Mouse (Mus musculus) heart, postnatal 14 days (tissue): ENCODE measurements around the gene Slc2a2. TPM values are rescaled to one million over a fixed set of nuclear protein-coding genes. Genes with fewer than 3 reads are reported as not detected.

ENCODE experiments used
- DNase-seq, 2 experiments: peaks; one replicate each; pipeline ENCODE4 v3.0.0; 2021 to 2022
- intact Hi-C: fragments of 180-260 bp; cut with DNase I; formaldehyde crosslinking; loops from one replicate; pipeline ENCODE4 v1.15.1; 2025
- long read RNA-seq, 2 experiments: library from polyadenylated mRNA; stranded (forward); transcript quantifications; one replicate each; pipeline ENCODE4 v2.0.0; 2021
- total RNA-seq, 2 experiments: library from RNA; stranded (reverse); gene quantifications; 2 replicates each; pipeline ENCODE4 v1.2.3; 2021

Slc2a2 gene
- total RNA-seq: under 1 TPM in 1 of 2 experiments, not detected in 1; 0.07 TPM
- long read RNA-seq, experiment 1: 0 reads
- long read RNA-seq, experiment 2, partial matches to known transcripts: 0 of 1 reads
- long read RNA-seq, experiment 2, other reads (novel, unspliced or antisense): 1 of 1 reads

GRCm38 (mm10) chr3:28697797-28698196 lies at the start of gene Slc2a2:
Gene Slc2a2 (plus strand): TSS chr3:28697903.
- intact Hi-C loops: no loop called here

DNA sequence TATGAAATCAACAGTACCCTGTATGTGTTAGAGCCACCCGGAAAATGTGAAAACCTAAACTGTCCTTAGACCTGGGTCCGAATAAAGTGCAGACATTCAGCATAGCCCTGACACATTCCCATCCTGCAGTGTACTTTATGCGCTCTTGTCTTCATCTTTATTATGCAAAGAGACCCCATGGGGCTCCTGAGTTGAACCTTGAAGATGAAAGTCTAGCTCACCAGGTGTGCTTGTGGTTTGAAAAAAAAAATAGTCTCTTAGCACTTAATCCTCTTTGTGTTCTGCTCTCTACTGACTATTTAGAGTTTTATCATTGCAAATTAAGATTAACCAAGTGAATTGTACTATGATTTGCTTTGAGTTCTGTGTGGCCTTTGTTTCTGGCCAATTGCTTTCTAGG lies 45.1 kb upstream of the Slc2a2 start:
- intact Hi-C loops: no loop called here
- DNase-seq: no peak

More at GRCm38 (mm10) chr3:28697797-28698196, at the start of gene Slc2a2:
- DNase-seq: no peak

DNA sequence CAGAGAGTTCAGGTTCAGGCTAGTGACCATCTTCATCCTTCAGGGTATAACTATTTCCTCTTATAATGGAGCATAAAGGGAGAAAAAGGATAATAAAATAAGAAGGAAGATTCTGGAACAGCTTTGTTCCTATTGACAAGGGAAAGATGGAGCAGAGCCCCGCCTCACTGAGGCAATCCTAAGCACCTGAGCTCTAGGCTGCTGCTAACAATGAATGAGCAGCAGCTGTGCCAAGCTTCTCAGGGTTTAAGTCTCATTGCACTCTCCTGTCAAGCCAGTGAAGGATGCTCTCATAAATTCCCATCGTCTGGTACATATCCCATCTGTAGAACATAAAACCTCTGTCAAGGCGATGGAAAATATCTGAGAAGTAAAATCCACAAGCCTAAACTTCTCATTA lies 44.7 kb upstream of the Slc2a2 start:
- no peak for DNase-seq
- intact Hi-C loops: no loop called here

DNA sequence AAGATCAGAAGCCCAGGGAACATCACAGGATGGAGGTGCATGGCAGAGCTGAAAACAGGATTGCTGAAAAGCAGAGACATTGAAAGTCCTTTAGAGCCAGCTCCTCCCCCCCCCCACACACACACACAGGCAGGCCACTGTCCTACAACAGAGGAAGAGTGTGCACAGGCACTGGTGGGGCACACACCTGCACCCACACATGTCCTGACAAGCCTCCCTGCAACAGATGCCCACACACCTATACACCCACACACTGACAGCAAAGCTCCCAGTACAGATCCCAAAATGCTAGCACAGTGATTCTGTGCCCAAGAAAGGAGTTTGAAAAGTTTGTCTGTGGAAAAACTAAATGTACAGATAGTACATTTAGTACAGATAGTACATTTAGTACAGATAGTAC lies 43.0 kb upstream of the Slc2a2 start:
- intact Hi-C loops: no loop called here
- DNase-seq: no peak

DNA sequence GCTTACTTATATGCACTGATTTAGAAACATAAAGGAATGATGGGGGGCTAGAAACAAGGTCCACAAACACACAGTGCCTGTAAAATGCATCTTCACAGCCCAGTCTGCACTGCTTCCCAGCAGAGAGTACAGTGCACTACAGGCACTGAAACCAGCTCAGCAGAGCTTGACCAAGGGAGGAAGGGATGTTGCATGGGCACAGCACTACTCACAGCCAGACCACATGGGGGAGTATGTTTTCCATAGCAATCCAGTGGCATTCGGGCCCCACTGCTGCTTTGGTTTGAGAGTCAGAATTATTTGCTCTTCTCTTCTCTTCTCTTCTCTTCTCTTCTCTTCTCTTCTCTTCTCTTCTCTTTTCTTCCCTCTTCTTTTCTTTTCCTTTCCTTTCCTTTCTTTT lies 39.4 kb upstream of the Slc2a2 start:
- intact Hi-C loops: no loop called here
- no peak for DNase-seq

- no peak for DNase-seq
Measured at GRCm38 (mm10) chr3:28680851-28681250, 16.9 kb upstream of the Slc2a2 start.

GRCm38 (mm10) chr3:28681866-28682265 lies 15.8 kb upstream of the Slc2a2 start:
- intact Hi-C loops: no loop called here

More at GRCm38 (mm10) chr3:28680851-28681250, 16.9 kb upstream of the Slc2a2 start:
- intact Hi-C loops: no loop called here

GRCm38 (mm10) chr3:28682411-28682810 lies 15.3 kb upstream of the Slc2a2 start:
- intact Hi-C loops: no loop called here
- no peak for DNase-seq

More at GRCm38 (mm10) chr3:28681866-28682265, 15.8 kb upstream of the Slc2a2 start:
- no peak for DNase-seq

GRCm38 (mm10) chr3:28685510-28685909 lies 12.2 kb upstream of the Slc2a2 start:
- intact Hi-C loops: no loop called here
- DNase-seq: no peak

DNA sequence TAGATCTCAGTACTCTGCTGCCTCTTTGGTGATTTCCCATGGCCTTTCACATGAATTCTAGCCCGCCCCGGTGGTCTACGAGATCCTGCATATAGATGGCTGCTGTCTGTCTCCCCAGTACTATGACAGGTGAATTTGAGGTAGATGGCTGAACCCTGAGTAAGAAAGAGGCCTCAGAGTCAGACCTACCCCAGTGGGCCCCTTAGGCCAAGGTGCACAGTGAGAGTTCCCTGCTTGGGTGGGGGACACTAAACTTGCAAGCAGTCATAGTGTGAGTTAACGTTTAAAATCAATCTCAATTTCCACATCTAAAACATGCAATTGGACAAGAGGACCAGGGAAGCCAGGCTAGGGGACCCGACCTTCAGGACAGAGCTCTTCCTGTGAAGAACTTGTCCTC lies 2.9 kb upstream of the Slc2a2 start:
- intact Hi-C loops: no loop called here
- no peak for DNase-seq

DNA sequence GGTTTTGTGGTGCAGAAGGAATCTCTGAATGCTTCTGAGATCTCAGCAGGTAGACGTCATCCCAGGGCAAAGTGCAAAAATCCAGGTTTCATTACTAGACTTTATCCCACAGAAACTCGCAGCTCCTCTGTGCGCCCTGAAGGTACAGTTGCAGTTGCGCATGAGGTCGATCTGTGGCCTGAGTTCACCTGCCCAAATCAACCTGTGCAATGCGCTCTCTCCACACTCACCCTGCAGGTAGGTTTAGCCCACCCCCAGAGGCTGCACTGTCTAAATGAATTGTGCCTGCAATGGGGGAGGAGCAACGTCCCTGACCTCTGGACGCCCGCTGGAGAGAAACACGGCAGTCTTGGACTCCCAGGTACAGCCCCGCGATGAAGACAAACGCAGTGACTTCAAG lies 2.1 kb upstream of the Slc2a2 start:
- DNase-seq: no peak
- intact Hi-C loops: no loop called here

GRCm38 (mm10) chr3:28696162-28696561 lies 1.5 kb upstream of the Slc2a2 start:
- DNase-seq: no peak
- intact Hi-C loops: no loop called here

DNA sequence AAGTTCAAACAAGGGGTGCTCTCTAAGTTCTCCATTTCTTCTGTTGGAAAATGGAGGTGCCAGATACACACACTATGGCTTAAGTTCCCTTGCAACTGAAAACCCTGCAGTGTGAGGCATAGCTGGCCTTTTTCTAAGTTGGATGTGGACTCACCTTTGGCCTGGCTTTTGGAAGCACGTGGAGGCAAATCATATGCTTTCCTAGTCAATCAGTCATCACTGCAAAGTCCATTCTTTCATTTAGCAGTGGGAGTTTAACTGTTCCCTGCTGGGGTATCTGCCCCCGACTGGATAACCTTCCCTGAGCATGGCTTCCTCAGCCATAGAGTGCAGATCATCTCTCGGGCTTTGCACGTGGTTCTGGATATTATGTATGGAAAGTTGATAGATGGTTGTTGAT lies 1.9 kb downstream of the Slc2a2 start:
- intact Hi-C loops: no loop called here
- DNase-seq: no peak

GRCm38 (mm10) chr3:28705522-28706137 lies 7.9 kb downstream of the Slc2a2 start:
- DNase-seq: no peak
- intact Hi-C loops: no loop called here

DNA sequence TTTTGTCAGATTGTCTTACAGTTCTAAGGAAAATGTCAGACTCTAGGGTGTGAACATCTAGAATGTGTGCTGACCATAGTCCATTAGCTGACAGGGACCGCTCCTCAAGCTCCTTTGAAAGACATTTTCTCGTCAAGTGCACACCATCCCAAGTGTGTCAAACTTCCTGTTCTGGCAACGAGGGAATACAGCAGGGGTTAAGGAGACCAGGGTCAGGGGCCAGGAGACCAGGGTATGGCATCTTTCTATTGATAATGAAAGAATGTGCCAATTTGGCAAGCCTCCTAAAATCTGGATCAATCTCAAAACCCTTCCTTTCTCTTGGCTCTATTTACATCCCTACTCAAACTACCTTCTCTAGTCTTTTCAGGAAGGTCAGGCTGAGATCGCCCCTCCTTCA lies 9.0 kb downstream of the Slc2a2 start:
- DNase-seq: no peak
- intact Hi-C loops: no loop called here

- no peak for DNase-seq
- intact Hi-C loops: no loop called here
Measured at GRCm38 (mm10) chr3:28709740-28710139, 12.0 kb downstream of the Slc2a2 start.

DNA sequence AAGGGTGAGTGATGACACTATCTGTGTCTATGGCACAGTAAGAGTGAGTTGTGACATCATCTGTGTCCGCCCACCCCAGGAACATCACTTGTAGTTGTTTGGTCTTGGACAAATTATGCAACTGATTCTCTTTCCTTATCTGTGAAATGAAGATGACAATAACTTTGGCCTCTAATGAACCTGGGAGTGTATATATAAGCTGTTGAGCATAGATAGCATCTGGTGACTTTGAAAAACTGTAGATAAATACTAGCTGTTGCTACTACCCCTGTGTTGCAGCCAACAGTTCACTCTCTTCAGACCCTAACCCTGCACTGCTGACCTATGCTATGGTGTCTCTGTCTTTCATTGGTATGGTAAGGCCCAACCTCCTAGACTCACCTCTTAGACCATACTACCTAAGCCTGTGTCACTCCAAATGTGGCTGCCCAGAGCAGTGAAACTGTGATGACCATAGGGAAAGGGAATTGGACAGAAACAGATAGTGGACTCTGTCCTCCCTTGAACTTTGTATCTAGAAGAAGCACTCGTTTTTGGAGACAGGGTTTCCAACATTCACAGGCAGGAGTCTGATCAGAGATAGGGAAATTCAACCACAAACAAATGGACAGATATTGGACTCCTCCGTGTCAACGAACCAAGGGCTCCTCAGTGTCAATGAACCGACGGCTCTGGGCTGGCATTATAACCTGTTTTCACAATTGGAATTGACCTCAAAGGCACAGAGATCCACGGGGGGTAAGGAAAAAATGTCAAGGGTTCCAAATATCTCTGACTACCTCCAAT lies 16.4 kb downstream of the Slc2a2 start:
- DNase-seq: no peak
- intact Hi-C loops: no loop called here

DNA sequence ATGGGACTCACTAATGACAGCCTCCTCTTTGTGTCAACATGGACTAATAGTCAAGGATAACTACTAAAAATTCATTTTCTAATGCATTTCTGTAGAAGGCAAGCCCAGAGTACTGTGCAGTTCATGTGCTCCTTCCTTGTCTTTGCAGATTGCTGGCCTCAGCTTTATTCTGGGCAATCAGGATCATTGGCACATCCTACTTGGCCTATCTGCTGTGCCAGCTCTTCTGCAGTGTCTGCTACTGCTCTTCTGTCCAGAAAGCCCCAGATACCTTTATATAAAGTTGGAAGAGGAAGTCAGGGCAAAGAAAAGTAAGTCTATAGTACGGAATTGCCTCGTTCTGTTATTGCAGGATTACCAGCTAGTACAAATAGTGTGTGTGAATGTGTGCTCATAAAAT lies 20.8 kb downstream of the Slc2a2 start:
- DNase-seq: no peak
- intact Hi-C loops: no loop called here

DNA sequence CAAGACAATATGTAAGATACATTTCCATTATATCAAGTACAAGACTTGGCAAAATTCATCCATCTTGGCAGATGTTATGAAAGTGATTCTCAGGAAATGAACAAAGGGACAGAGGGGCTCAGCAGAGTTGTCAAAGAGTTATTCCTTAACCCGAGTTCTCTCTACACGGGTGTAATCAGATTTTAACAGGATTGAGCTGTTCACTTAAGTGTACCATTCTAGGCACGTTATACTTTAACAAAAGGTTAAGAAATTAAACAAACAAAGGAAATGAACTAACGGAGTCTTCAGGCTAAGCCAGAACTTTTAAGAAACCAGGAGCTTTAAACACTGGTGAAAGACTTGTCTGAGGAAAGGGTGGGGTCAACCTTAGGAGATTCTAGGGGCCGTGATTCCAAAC lies 23.5 kb downstream of the Slc2a2 start:
- intact Hi-C loops: no loop called here
- no peak for DNase-seq

GRCm38 (mm10) chr3:28721838-28722237 lies 24.1 kb downstream of the Slc2a2 start:
- DNase-seq: no peak
- intact Hi-C loops: no loop called here

DNA sequence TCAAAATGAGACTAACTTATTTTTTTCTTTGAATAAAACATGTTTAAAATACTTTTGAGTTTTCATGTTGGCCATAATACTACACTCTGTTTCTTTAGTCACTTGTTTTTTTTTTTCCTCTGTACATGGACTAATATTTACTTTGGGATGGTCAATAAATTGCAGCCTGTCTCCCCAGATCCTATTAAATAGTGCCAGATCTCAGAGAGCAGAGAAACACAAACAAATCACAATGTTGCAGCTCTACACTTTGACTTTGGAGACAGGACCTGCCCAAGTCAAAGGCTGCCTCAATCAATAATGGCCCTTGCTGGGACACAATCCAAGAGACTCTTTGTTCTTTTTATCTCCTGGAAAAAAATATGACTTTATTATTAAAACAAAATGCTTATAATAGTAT lies 24.8 kb downstream of the Slc2a2 start:
- no peak for DNase-seq
- intact Hi-C loops: no loop called here

DNA sequence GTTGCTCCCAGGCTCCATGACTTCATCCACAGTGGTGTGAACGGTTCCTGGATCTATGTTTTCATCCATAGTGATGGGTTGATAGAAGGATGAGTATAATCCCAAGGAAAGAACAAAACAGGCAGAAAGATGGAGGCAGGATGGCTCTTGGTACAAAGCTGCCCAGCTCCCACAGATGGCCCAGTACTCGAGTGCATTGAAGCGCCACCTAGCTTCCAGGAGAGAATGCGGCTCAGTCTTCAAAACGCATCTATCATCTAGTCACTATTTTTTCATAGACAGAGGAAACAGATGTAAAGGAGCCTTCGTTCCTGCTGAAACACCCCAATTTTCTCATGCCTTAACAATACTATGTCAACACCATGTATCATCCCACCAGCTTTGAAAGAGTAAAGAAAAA lies 25.8 kb downstream of the Slc2a2 start:
- DNase-seq: no peak
- intact Hi-C loops: no loop called here
